Mouse (Mus musculus) lung, postnatal 0 days (tissue): ENCODE data around the gene Ppp2r2d. TPM values are rescaled to one million over a fixed set of nuclear protein-coding genes. Genes with fewer than 3 reads are reported as not detected.
A peak's percentile ranks its signal among the peaks of the same experiment; 100 is the strongest.

Experiments
- ATAC-seq: fragments of 200-750 bp; cut with Nextera tagmentation; 2 replicates; pipeline ENCODE4 v1.8.0; 2017; ENCODE audit warnings: moderate library complexity
- DNase-seq: peaks from one replicate; pipeline ENCODE4 v3.0.0-alpha.2; 2016; ENCODE audit warnings: low spot score
- H3K27ac ChIP-seq: fragments of 300-500 bp; sonication (generic); 2 replicates; pipeline ENCODE4 v1.5.1; 2014; ENCODE audit warnings: antibody characterized with exemption, mild to moderate bottlenecking, low read length, mixed read lengths
- H3K27me3 ChIP-seq: fragments of 300-500 bp; sonication (generic); replicated peaks from 2 replicates; pipeline ENCODE4 v1.6.1; 2014; ENCODE audit warnings: low read length, mixed read lengths; ENCODE audit not compliant: insufficient read depth
- H3K36me3 ChIP-seq: fragments of 300-500 bp; sonication (generic); 2 replicates; pipeline ENCODE4 v1.6.1; 2014; ENCODE audit warnings: low read length, mixed read lengths; ENCODE audit not compliant: insufficient read depth
- H3K4me1 ChIP-seq: fragments of 300-500 bp; sonication (generic); 2 replicates; pipeline ENCODE4 v1.6.1; 2014; ENCODE audit warnings: antibody characterized with exemption, low read depth, low read length, mixed read lengths; ENCODE audit not compliant: insufficient read depth
- H3K4me2 ChIP-seq: fragments of 300-500 bp; sonication (generic); replicated peaks from 2 replicates; pipeline ENCODE4 v1.6.1; 2014; ENCODE audit warnings: low read depth, mild to moderate bottlenecking, low read length, moderate library complexity, mixed read lengths
- H3K4me3 ChIP-seq: fragments of 300-500 bp; sonication (generic); 2 replicates; pipeline ENCODE4 v1.5.1; 2014; ENCODE audit warnings: low read depth, low read length
- H3K9ac ChIP-seq: fragments of 300-500 bp; sonication (generic); replicated peaks from 2 replicates; pipeline ENCODE4 v1.6.1; 2014; ENCODE audit warnings: low read depth, mild to moderate bottlenecking
- H3K9me3 ChIP-seq: fragments of 300-500 bp; sonication (generic); 2 replicates; pipeline ENCODE4 v1.6.1; 2016; ENCODE audit warnings: low read length, mixed read lengths
- CTCF ChIP-seq: IDR thresholded peaks from 2 replicates; pipeline ENCODE4 v1.5.1; 2016; ENCODE audit warnings: antibody characterized with exemption, mild to moderate bottlenecking
- EP300 ChIP-seq: IDR thresholded peaks from 2 replicates; pipeline ENCODE4 v1.6.1; 2016; ENCODE audit warnings: antibody characterized with exemption, mild to moderate bottlenecking, control low read depth
- WGBS: fragments of 180-500 bp; shearing (Covaris S2); extraction: QIAGEN DNeasy Blood & Tissue Kit; methylation state at CpG from one replicate; pipeline ENCODE4 v1.1.7; 2014; 5-methylcytosine and 5-hydroxymethylcytosine counted together
- polyA plus RNA-seq: library from polyadenylated mRNA; unstranded; fragments of >200 nt; fragmentation: Nextera tagmentation; extraction: Ambion mirVana; gene quantifications from 2 replicates; pipeline ENCODE4 v1.2.1, GENCODE M21; 2015

Gene Ppp2r2d
- polyA plus RNA-seq, 1 experiment from 2014 or later: 29.5 TPM

GRCm38 (mm10) chr7:138853417-138854031 is 7.6 kb downstream of the Ppp2r2d start:
- Histone ChIP-seq H3K27ac (no peak overlapping the region), H3K9ac (no peak overlapping the region), H3K27me3 (no peaks in the 10 kb centered on the region), H3K9me3 (no peaks in the 10 kb centered on the region), H3K4me3 (no peak overlapping the region), H3K4me1 (no peaks in the 10 kb centered on the region; the same call in 1 of the 2 replicates), H3K4me2 (no peak overlapping the region), H3K36me3 (peaks cover 5% of the 10 kb centered on the region; the same call in 1 of the 2 replicates)
- 95% methylated on average over 4 of the region's 4 CpGs for whole genome bisulfite sequencing
- DNase-seq (no peak), ATAC-seq (no peak)
- TF ChIP-seq EP300 (no peak), CTCF (no peak)

GRCm38 (mm10) chr7:138854201-138854600 is 8.3 kb downstream of the Ppp2r2d start:
- DNase-seq (no peak), ATAC-seq (no peak)
- H3K9me3 ChIP-seq: no peaks in the 10 kb centered on the region
- no peak overlapping the region for H3K9ac ChIP-seq
- H3K27me3 ChIP-seq: no peaks in the 10 kb centered on the region
- no peak overlapping the region for H3K4me2 ChIP-seq
- no peak for TF ChIP-seq CTCF
- TF ChIP-seq EP300: no peak
- H3K27ac ChIP-seq: no peak overlapping the region
- no peak overlapping the region for H3K4me3 ChIP-seq
- WGBS: 86% methylated on average over 2 of the region's 2 CpGs
- no peaks in the 10 kb centered on the region; the same call in 1 of the 2 replicates for H3K4me1 ChIP-seq
- peaks cover 5% of the 10 kb centered on the region; the same call in 1 of the 2 replicates for H3K36me3 ChIP-seq

GRCm38 (mm10) chr7:138856670-138857069 is 10.8 kb downstream of the Ppp2r2d start:
- Histone ChIP-seq H3K4me1 (no peaks in the 10 kb centered on the region), H3K9ac (no peak overlapping the region), H3K36me3 (peaks cover 9% of the 10 kb centered on the region), H3K4me2 (no peak overlapping the region), H3K4me3 (no peak overlapping the region), H3K27ac (no peak overlapping the region), H3K9me3 (no peaks in the 10 kb centered on the region), H3K27me3 (no peaks in the 10 kb centered on the region)
- TF ChIP-seq EP300 (no peak), CTCF (no peak)
- ATAC-seq: no peak
- no peak for DNase-seq
- WGBS: 64% methylated on average over 2 of the region's 2 CpGs

- no peak for ATAC-seq
- Histone ChIP-seq H3K4me2 (no peak overlapping the region), H3K9ac (no peak overlapping the region), H3K9me3 (no peaks in the 10 kb centered on the region), H3K27me3 (no peaks in the 10 kb centered on the region), H3K4me1 (no peaks in the 10 kb centered on the region), H3K27ac (no peak overlapping the region), H3K36me3 (peaks cover 4% of the 10 kb centered on the region; the same call in 1 of the 2 replicates), H3K4me3 (no peak overlapping the region)
- DNase-seq: no peak
- whole genome bisulfite sequencing: 91% methylated on average over 3 of the region's 3 CpGs
- TF ChIP-seq CTCF: no peak
- no peak for TF ChIP-seq EP300
These were observed 18.2 kb downstream of the Ppp2r2d start for GRCm38 (mm10) chr7:138863950-138864572.

- ATAC-seq (no peak), DNase-seq (no peak)
- Histone ChIP-seq H3K4me3 (no peak overlapping the region), H3K4me2 (no peak overlapping the region), H3K27me3 (no peaks in the 10 kb centered on the region), H3K4me1 (no peaks in the 10 kb centered on the region), H3K9ac (no peak overlapping the region), H3K9me3 (no peaks in the 10 kb centered on the region), H3K27ac (no peak overlapping the region), H3K36me3 (no peaks in the 10 kb centered on the region)
- 96% methylated on average over 1 of the region's 1 CpGs for WGBS
- TF ChIP-seq EP300: no peak
- TF ChIP-seq CTCF: no peak
These were observed 18.9 kb downstream of the Ppp2r2d start for GRCm38 (mm10) chr7:138864776-138865175.

GRCm38 (mm10) chr7:138867286-138867685 is 21.4 kb downstream of the Ppp2r2d start:
- no peak overlapping the region for H3K4me2 ChIP-seq
- 66% methylated on average over 6 of the region's 6 CpGs for WGBS
- no peaks in the 10 kb centered on the region for H3K9me3 ChIP-seq
- H3K36me3 ChIP-seq: 0 out of 2 replicates have a peak, but pooled peaks cover 3% of the 10 kb centered on the region
- DNase-seq (no peak), ATAC-seq (no peak)
- H3K27ac ChIP-seq: no peak overlapping the region
- H3K4me1 ChIP-seq: no peaks in the 10 kb centered on the region
- no peaks in the 10 kb centered on the region for H3K27me3 ChIP-seq
- H3K9ac ChIP-seq: no peak overlapping the region
- no peak for TF ChIP-seq EP300
- 0 out of 2 replicates have a peak, but pooled peaks have one; percentile 5 for TF ChIP-seq CTCF
- no peak overlapping the region for H3K4me3 ChIP-seq
